Mouse (Mus musculus) embryonic fibroblast, embryonic 13.5 days (primary cell): ENCODE measurements around the gene Gmfg.

Source experiments
- CTCF ChIP-seq: IDR thresholded peaks from 2 replicates; pipeline ENCODE4 v1.5.1; 2011; ENCODE audit warnings: mild to moderate bottlenecking, control low read depth, low read length, moderate library complexity, borderline replicate concordance; ENCODE audit not compliant: insufficient read depth
- POLR2A ChIP-seq: IDR thresholded peaks from 2 replicates; pipeline ENCODE4 v1.6.1; 2011; ENCODE audit warnings: low read depth, mild to moderate bottlenecking, control low read depth, low read length, moderate library complexity

DNA sequence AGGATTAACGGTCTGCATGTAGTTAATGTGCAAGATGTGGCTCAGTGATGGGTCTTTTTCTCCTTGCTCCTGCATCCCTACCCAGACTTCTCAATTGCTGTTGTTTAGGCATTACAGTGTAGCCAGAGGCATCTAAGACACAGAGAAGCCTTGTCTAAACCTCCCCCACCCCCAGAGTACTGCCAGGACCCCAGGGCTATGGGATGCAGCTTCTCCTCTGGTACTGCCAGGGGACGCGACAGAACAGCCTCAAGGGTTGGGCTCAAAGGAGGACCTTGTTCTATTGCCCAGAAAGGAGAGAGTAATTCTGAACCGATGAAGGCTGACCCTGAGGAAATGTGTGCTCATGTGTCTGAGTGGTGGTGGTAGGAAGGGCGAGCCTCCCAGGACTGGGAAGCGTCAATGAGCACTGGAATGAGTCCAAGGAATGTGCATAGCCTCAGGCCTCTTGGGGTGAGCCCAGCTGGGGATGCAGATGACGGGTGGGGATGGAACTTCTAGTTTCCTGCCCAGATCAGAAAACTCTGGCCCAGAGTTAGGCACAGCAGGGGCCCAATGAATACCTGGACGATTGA lies 19.1 kb upstream of the Gmfg start:
- TF ChIP-seq CTCF: no peak
- no peak for TF ChIP-seq POLR2A
